Mouse (Mus musculus): ENCODE measurements around the gene Ldlr.

Gene Ldlr

DNA sequence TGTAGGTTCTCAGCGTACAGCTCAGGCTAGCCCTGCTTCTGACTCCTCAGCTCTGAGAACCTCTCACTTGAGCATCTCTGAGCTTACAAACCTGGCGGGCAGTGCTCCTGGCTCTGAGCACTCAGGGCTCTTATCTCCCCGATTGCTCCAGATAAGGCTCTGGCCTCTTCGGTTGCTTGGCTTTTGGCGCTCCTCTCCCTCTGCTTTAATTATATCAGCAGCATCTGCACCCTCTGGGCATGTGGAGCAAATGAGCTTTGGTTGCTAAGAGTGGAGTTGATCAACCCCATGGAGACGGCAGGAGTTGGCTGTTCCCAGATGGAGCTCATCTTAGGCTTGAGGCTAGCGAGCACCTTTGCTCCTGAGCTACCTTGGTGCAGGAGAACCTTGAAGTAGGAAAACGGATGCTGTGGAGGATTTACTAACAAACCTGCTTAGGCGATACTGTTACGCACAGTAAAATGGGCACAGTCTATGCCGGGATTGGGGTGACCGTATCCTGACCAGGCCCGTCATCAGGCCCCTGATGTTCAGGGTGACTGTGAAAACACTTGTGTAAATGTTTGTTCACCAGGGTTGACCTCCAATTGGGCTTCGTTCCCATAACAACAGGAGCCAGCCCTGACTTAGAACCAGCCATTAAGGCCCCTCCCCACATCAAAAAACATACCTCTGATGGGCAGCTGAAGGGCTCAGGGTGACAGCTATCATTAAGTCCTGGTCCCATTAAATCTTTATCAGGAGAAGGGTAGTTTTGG is 3.1 kb downstream of the Ldlr start:
- DNase-seq: no peak

DNA sequence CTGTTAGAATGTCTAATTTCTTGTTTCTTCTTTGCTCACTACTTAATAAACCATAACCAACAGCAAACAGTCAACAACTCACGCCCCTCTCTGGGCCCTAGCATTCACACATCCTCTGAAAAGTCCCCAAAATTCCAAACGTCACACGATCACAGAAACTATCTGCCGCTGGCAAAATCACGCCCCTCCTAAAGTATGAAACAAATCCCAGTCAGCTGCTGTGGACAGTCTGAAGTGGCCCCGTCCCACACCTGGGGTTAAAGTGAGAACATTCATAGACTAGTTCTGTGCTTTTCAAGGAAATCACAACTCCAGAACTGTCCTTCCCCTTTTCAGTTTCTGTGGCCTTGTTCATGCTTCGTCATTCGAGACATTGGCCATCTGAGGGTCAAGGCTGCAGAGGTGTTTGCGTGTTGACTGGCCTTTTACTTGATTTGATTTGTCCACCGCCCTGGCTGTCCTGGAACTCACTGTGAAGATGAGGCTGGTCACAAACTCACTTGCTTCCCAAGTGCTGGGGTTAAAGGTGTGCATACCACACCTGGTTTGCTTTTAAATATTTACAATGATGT is 5.1 kb downstream of the Ldlr start:
- DNase-seq: no peak

DNA sequence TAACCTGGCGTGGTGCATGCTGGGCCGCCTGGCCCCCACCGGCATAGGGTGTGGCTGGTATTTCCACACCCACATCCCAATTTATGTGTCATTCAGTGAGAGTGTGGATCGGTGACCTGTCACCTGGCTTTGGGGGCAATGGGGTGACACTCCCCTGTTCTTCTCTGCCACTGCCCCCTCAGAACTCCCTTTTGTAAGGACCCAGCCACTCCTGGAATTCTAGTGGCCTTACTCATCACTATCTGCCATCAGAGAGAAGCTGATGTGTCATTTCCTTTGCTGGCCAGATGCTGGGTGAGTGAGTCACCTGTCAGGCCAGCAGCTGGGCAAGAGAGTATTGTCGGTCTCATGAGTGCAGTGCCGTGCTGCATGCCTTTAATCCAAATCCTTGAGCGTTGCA is 6.0 kb downstream of the Ldlr start:
- DNase-seq: no peak

DNA sequence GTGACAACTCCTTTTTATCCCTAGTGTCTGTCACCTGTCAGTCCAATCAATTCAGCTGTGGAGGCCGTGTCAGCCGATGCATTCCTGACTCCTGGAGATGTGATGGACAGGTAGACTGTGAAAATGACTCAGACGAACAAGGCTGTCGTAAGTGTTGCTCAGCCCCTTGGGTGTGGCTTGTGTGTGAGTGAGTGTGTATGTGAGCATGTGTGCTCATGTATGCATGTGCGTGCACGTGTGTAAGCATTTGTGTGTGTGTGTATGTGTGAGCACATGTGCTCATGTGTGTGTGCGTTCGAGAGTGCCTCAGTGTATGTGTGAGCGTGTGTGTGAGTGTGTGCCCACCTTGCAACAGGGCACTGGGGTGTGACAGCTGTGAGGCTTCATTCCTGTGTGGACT is 9.0 kb downstream of the Ldlr start:
- DNase-seq: no peak

DNA sequence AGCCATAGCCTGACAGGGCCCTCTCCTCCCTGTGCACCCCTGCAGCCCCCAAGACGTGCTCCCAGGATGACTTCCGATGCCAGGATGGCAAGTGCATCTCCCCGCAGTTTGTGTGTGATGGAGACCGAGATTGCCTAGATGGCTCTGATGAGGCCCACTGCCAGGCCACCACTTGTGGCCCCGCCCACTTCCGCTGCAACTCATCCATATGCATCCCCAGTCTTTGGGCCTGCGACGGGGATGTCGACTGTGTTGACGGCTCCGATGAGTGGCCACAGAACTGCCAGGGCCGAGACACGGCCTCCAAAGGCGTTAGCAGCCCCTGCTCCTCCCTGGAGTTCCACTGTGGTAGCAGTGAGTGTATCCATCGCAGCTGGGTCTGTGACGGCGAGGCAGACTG is 10.2 kb downstream of the Ldlr start:
- DNase-seq: no peak

DNA sequence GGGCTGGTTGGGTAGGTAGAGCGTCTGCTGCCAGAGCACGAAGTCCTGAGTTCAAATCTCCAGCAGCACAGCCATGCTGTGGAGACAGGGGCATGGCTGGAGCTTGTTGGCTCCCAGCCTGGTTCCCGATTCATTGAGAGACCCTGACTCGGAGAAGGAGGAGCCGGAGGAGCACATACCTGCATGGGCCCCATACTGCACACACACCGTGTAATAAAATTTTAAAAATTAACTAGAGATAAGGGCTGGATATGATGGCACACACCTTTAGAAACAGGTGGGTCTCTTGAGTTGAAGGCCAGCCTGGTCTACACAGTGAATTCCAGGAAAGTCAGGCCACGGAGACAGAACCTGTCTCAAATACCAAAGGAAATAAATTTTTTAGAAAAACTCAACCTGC is 10.7 kb downstream of the Ldlr start:
- DNase-seq: no peak

DNA sequence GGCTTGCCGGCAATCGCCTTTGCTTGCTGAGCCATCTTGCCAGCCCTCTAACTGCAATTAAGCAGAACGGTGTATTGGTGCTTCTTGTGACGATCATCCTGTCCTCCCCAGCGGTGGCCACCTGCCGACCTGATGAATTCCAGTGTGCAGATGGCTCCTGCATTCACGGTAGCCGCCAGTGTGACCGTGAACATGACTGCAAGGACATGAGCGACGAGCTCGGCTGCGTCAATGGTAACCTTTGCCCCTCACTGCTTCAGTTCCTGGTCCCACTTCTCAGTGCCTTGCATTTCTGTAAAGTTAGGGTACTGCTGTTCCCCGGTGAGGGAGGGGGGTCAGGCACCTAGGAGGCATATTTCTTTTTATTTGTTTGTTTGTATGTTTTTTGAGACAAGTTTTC is 11.8 kb downstream of the Ldlr start:
- DNase-seq: no peak

DNA sequence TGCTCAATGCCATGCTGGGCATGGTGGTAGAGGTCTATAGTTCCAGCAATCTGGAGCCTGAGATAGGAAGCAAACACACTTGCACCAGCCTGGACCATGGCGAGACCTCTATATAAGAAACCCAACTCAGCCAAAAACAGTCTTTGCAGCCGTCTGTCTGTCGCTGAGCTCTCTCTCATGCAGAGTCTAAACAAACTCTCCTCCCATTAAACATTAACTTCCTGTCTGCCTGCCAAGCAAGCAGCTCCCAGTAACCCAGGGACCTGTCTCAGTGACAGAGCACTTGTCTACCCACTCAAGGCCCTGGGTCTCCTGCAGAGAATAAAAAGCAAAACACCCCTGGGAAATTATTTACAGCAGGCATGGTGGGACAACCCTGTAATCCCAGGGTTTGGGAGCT is 13.3 kb downstream of the Ldlr start:
- DNase-seq: peak; percentile 64 to 86

DNA sequence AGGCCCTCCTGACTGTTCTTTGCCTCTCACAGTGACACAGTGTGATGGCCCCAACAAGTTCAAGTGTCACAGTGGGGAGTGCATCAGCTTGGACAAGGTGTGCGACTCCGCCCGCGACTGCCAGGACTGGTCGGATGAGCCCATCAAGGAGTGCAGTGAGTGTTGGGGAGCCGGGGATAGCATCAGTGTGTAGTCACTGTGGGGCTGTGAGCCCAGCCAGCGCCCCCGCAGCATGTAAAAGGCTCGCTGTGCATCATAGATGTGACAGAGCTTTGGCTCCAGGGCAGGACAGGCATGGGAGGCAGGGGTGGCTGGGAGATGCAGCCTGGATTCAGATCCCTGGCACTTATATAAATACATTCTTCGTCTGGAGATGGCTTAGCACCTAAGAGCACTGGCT is 13.9 kb downstream of the Ldlr start:
- DNase-seq: no peak

DNA sequence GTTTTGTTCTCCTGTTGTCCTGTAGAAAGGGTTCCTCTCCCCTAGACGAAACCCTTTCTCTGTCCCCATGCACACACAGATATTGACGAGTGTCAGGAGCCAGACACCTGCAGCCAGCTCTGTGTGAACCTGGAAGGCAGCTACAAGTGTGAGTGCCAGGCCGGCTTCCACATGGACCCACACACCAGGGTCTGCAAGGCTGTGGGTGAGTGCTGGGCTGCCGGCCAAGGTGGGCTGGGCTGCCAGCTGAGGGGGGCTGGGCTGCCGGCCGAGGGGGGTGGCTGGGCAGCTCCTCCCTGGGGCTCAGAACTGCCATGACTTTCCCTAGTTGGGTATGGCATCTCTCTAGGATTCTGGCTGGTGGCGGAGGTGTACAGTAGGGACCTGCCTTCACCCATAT is 15.5 kb downstream of the Ldlr start:
- no peak for DNase-seq

DNA sequence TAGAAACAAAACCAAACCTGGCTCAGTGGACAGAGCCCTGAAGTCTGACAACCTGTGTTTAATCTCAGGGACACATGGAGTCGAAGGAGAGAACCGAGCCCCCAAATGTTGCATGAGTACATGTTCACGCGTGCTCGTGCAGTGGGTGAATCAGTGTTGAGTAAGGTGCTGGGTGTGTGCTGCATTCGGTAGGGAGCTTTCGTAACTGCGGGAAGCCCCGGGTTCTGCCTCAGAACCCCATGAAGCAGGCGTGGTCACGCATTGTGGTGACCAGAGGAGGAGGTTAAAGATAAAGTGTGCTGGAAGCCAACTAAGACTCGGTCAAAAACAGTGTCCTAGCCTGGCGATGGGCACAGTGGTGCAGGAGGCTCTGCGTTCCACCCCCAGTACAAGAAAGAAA is 17.1 kb downstream of the Ldlr start:
- DNase-seq: no peak

DNA sequence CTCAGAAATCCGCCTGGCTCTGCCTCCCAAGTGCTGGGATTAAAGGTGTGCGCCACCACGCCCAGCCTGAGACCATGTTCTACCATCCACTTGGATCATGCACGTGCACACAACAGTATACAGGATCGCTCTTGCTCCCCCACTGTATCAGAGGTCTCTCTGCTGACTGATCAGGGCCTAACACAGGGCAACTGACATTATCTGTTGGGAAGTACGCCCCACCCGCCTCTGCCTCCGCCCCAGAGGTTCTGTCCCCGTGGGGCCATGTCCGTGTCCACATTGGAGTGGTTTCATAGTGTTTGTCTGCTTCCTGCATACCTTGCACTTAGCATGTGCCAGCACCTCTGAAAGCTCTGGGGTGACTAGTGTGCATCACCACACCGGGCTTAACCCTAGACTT is 18.2 kb downstream of the Ldlr start:
- no peak for DNase-seq

DNA sequence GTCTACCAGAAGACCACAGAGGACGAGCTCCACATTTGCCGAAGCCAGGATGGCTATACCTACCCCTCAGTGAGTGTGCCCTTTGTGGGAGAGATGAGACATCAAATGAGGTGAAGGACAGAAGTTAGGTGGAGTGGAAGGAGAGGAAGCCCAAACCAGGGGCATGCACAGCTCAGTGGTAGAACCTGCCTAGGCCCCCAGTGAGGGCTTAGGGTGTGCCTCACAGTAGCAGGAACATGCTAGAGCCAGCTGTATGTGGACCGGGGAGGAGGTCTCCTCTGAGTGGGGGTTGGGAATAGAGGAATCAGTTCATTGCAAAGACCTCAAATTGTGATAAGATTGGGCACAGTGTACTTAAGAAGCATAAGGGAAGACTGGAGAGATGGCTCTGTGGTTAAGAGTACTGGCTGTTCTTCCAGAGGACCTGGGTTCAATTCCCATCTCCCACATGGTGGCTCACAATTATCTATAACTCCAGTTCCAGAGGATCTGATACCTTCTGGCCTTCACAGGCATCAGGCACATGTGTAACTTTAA is 24.0 kb downstream of the Ldlr start:
- no peak for DNase-seq

DNA sequence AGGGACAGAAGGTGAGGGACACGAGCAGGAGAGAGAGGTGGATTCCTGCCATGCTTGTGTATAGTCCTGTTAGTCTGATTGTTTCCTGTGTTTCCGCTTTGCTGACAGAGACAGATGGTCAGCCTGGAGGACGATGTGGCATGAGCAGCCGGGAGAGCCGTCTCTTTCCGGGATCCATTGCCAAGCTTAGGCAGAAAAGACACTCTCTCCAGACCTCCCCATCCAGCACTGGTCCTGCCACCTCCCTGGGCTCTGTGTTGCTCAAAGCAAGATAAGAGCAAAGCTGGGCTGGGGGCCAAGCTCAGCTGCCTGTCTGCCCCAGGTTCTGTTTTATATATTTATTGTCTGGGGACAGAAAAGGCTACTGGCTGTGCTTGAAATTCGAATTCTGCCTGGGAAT is 24.8 kb downstream of the Ldlr start:
- peak; percentile 63 to 66 for DNase-seq

DNA sequence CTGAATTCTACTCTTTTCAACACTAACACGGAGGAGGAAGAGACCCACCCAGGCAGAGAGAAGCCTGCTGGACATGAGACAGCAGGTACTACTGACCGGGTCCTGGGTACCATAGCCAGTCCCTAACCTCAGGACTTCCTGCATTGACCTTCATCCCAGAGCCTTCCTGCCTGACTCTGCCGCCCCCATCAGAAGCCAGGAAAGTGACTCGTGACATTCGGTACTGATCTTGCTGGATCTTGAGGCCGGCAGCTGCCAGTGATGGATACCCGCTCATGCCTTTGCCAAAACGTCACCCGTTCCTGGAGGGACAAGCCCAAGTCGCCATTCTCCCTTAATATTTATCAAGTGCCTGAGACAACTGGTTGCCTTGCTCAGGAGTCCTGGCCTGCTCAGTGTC is 25.2 kb downstream of the Ldlr start:
- DNase-seq: no peak

DNA sequence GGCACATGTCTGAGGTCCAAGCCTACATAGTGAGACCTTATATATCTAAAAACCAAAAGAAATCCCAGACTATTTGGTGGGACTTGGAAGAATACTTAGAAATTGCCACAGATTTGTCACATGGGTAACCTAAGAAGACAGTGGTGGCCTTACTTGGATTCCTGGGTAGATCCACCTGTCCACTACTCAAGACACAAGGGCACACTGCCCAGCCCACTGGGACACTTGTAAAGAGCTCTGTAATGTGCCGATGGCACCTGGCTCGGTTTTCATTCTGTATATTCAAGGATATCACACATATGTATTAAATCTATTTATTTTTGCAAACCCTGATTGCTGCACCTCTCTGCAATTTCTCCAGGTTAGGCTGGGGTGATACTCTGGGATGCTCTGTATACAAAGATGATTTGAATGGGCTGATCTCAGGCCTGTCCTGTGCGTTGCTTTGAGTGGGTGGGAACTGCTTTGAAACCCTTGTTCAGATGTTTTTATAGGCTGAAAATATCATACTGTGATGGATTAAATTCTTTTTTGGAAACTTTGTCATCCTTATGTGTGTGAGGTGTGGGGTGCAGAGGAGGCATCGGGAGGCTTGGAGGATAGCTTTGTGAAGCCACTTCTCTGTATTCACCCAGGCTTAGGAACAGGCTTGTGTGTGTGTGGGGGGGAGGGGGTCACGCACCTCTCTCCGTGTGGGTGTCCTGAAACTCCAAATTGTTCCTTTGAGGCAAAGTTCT is 26.3 kb downstream of the Ldlr start:
- DNase-seq: no peak

DNA sequence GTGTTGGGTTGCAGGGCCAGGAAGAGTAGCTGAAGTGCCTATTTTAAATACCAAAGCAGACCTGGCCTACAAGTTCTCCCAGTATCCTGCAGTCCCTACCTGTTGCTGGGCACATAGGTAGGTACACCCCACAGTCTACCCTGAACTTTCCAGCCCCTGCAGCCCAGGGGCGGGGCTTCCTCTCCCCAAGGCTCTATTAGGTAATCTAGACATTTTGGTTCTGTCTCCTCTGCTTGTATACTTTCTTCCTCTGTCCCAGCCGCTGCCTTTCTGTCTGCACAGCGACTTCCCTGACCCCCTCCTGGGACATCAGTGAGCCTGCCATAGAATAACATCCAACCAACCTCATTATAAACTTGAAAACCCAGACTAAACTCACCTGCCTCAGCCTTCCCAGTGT is 27.1 kb downstream of the Ldlr start:
- DNase-seq: no peak

DNA sequence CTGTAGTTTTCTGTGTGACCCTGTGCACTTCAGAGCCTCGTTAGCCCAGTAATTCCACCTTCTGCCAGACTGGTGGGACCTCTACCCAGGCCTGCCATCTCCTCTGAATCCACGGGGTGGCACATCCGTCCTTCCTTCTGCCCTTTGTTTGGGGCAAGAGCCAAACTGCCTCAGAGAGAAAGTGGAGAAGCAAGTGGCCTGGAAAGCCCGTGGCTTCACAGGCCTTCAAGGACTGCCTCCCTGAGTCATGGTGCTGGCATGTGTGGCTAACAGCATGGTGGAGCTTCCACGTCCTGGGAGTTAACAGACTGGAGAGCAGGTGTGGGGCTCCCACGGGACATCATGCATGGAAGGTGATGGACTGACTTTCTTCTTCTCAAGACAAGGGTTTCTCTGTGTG is 28.1 kb downstream of the Ldlr start:
- DNase-seq: peak in 1 of 2 experiments; percentile 36

DNA sequence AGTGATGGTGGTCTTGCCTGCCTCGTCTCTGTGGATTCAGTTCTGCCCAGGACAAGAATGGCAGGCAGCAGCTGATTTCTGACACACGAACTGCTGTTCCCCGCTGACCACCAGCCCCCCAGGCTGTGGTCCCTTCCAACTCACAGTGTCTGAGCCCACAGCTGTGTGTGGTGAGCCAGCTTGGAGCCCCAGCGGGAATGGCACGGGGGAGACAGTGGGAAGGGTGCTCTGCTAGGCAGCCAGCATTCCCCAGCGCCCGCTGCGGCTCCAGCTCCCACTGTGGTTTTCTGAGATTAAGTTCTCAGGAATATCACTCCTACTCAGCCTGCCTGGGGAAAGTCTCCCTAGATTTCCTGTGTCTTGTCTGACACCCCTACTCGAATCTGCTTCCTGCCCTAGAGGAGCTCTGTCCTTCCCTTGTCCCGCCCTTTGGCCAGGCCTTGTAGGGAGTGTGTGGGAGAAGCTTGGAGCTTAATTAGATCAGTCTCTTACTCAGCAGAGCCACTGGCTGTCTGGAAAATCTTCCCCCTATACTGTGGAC is 29.0 kb downstream of the Ldlr start:
- peak; percentile 52 to 67 for DNase-seq

DNA sequence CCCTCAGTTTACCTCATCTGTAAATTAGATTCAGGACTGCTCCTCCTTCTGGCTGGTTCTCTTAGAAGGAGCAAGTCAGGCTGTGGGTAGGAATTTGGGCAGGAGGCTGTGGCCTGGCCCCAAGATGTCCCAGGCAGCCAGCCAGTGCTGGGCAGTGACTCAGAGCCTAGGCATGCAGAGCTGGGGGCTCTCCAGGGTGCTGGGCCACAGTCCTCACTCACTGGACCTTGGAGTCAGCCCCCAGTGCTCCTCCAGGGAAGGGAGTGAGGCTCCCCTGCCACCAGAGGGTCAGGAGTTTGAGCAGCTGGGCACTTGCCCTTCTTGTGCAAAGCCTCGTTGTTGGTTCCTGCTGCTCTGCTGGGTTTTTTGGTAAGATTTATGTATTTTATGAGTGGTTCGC is 30.7 kb downstream of the Ldlr start:
- DNase-seq: peak; percentile 62 to 69

DNA sequence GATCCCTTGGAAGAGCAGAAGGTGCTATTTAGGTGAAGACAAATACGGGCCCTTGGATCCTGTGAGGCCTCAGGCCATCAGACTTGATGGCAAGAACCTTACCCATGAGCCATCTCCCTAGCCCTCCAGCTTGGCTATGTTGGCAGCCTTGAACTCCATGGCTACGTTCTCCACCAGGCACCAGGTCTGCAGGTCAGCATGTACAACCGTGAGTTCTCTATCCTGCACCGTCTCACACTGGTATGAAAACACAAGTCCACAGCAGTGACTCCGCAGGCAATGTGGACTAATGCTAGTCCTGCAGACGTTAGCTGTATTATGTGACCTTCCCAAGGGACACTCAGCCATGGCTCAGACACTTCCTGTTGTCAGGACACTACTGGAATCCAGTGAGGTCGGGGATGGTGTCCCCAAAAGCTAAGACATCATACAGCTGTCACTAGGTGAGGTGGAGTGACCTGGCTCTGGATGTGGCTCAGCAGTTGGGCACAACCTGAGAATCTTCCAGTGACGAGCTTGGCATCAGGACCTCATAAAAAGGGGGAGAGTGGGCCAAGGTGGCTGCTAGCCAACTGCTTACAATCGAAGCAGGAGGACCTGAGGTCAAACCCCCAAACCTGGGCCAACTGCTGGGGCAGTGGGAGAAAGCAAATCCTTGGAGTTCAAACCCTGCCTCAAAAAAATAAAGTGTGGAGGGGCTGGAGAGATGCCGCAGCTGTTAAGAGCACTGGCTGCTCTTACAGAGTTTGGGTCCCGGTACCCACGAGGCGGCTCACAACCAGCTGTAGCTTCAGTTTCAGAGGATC is 31.4 kb downstream of the Ldlr start:
- DNase-seq: peak in 1 of 2 experiments; percentile 33

DNA sequence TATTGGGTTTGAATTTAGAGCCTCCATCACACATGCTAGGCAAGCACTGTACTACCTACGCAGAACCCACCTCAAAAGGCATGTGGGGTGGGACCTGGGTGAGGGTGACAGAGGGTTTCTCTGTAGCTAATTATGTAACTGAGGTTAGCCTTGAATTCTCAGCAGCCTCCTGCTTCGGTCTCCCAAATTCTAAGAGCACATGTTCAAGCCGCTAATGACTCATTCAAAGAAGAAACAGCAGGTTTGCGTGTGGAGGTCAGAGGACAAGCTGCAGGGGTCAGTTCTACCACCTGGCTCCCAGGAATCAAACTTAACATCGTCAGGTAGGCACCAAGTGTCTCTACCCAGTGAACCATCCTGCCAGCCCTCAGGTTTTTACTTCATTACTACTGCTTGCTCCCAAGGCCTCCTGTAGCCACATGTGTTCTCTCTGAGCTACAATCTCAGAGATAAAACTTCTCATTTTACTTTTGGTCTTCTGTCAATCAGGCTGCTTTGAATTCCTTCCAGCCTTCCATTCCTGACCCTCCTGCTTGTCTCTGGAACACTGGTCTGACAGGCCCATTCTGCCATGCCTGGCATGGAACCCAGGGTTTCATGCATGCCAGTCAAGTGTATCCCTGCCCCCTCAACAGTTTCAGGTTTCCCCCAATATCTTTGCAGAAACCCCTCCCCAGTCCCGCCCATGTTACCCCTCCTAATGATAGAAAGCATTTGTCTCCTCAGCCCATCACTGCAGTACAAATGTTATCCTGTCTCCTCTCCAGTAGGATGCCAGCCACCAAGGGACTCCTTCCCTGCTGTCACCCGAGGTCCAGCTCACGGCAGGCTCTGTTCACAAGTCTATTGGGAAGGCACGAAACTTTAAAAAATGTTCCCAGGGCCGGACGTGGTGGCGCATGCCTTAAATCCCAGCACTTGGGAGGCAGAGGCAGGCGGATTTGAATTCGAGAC is 35.6 kb downstream of the Ldlr start:
- no peak for DNase-seq
